Mouse (Mus musculus): ENCODE measurements at regions not wholly inside any gene's neighbourhood (a gene's known extent, or its start where the extent isn't known, plus 50 kb on each side); places are given as distances from the start of the nearest gene placed in this dataset.
A peak's percentile ranks its signal among the peaks of the same experiment; 100 is the strongest.

GRCm38 (mm10) chr3:130945861-130946449 lies 164.3 kb upstream of the Lef1 start:
- peak in 1 of 2 experiments; percentile 32 for DNase-seq (ENCODE audit: low spot score in 2 of 2)
- intact Hi-C loops (cut with DNase I): no loop called here

- no peak for DNase-seq (ENCODE audit: low spot score in 2 of 2)
- intact Hi-C loops (cut with DNase I): no loop called here
These were observed 164.9 kb upstream of the Lef1 start for GRCm38 (mm10) chr3:130945396-130945795.

- DNase-seq (ENCODE audit: low spot score in 2 of 2): no peak
- intact Hi-C loops (cut with DNase I): no loop called here
These were observed 166.0 kb upstream of the Lef1 start for GRCm38 (mm10) chr3:130944241-130944640.

- intact Hi-C loops (cut with DNase I): no loop called here
- no peak for DNase-seq (ENCODE audit: low spot score in 2 of 2)
These were observed 167.2 kb upstream of the Lef1 start for GRCm38 (mm10) chr3:130942947-130943630.

- peak in 1 of 2 experiments; percentile 20 for DNase-seq (ENCODE audit: low spot score in 2 of 2)
These were observed 169.9 kb upstream of the Lef1 start for GRCm38 (mm10) chr3:130940302-130940867.

GRCm38 (mm10) chr3:130936980-130937379 lies 173.3 kb upstream of the Lef1 start:
- no peak for DNase-seq (ENCODE audit: low spot score in 2 of 2)
- intact Hi-C loops (cut with DNase I): no loop called here

More at GRCm38 (mm10) chr3:130940302-130940867, 169.9 kb upstream of the Lef1 start:
- intact Hi-C loops (cut with DNase I): no loop called here

- intact Hi-C loops (cut with DNase I): no loop called here
These were observed 173.9 kb upstream of the Lef1 start for GRCm38 (mm10) chr3:130936336-130936735.

GRCm38 (mm10) chr3:130935926-130936315 lies 174.3 kb upstream of the Lef1 start:
- no peak for DNase-seq (ENCODE audit: low spot score in 2 of 2)
- intact Hi-C loops (cut with DNase I): no loop called here

More at GRCm38 (mm10) chr3:130936336-130936735, 173.9 kb upstream of the Lef1 start:
- DNase-seq (ENCODE audit: low spot score in 2 of 2): no peak

GRCm38 (mm10) chr3:130935302-130935925 lies 174.9 kb upstream of the Lef1 start:
- intact Hi-C loops (cut with DNase I): no loop called here
- DNase-seq (ENCODE audit: low spot score in 2 of 2): peak in 1 of 2 experiments; percentile 12

- no peak for DNase-seq (ENCODE audit: low spot score in 2 of 2)
- intact Hi-C loops (cut with DNase I): no loop called here
These were observed 177.5 kb upstream of the Lef1 start for GRCm38 (mm10) chr3:130932723-130933122.

GRCm38 (mm10) chr3:130932226-130932625 lies 178.0 kb upstream of the Lef1 start:
- DNase-seq (ENCODE audit: low spot score in 2 of 2): no peak
- intact Hi-C loops (cut with DNase I): no loop called here

- intact Hi-C loops (cut with DNase I): no loop called here
- DNase-seq (ENCODE audit: low spot score in 2 of 2): no peak
These were observed 185.3 kb upstream of the Lef1 start for GRCm38 (mm10) chr3:130925000-130925399.

- DNase-seq (ENCODE audit: low spot score in 2 of 2): no peak
- intact Hi-C loops (cut with DNase I): no loop called here
These were observed 186.7 kb upstream of the Lef1 start for GRCm38 (mm10) chr3:130923615-130923958.

GRCm38 (mm10) chr3:130922812-130923614 lies 187.3 kb upstream of the Lef1 start:
- no peak for DNase-seq (ENCODE audit: low spot score in 2 of 2)
- intact Hi-C loops (cut with DNase I): no loop called here

GRCm38 (mm10) chr3:130921621-130922245 lies 188.5 kb upstream of the Lef1 start:
- no peak for DNase-seq (ENCODE audit: low spot score in 2 of 2)
- intact Hi-C loops (cut with DNase I): no loop called here

GRCm38 (mm10) chr3:130913812-130914211 lies 183.6 kb upstream of the Rpl34 start:
- intact Hi-C loops (cut with DNase I): no loop called here
- DNase-seq (ENCODE audit: low spot score in 2 of 2): peak; percentile 13 to 24

- intact Hi-C loops (cut with DNase I): no loop called here
- DNase-seq (ENCODE audit: low spot score in 2 of 2): no peak
These were observed 174.9 kb upstream of the Rpl34 start for GRCm38 (mm10) chr3:130905101-130905500.

GRCm38 (mm10) chr3:130903329-130903728 lies 173.1 kb upstream of the Rpl34 start:
- intact Hi-C loops (cut with DNase I): no loop called here

GRCm38 (mm10) chr3:130902376-130902775 lies 172.2 kb upstream of the Rpl34 start:
- no peak for DNase-seq (ENCODE audit: low spot score in 2 of 2)
- intact Hi-C loops (cut with DNase I): no loop called here

More at GRCm38 (mm10) chr3:130903329-130903728, 173.1 kb upstream of the Rpl34 start:
- DNase-seq (ENCODE audit: low spot score in 2 of 2): no peak
